Mouse (Mus musculus): ENCODE measurements around the gene Hip1. TPM values are rescaled to one million over a fixed set of nuclear protein-coding genes. Genes with fewer than 3 reads are reported as not detected.

Hip1 gene
- total RNA-seq, 1 experiment from 2014 or later, result 152 TPM

- peak; percentile 96 for ATAC-seq (replicated peaks; ENCODE audit: insufficient number of reproducible peaks, low FRiP score, low TSS enrichment, poor library complexity, severe bottlenecking)
These were observed 7.6 kb downstream of the Hip1 start for GRCm38 (mm10) chr5:135537326-135537725.

GRCm38 (mm10) chr5:135535867-135536266, 9.1 kb downstream of the Hip1 start:
- ATAC-seq (replicated peaks; ENCODE audit: insufficient number of reproducible peaks, low FRiP score, low TSS enrichment, poor library complexity, severe bottlenecking), result no peak

GRCm38 (mm10) chr5:135533431-135533830, 11.5 kb downstream of the Hip1 start:
- ATAC-seq (replicated peaks; ENCODE audit: insufficient number of reproducible peaks, low FRiP score, low TSS enrichment, poor library complexity, severe bottlenecking), result no peak

GRCm38 (mm10) chr5:135531306-135531845, 13.5 kb downstream of the Hip1 start:
- ATAC-seq (replicated peaks; ENCODE audit: insufficient number of reproducible peaks, low FRiP score, low TSS enrichment, poor library complexity, severe bottlenecking), result no peak

GRCm38 (mm10) chr5:135529964-135530363, 15.0 kb downstream of the Hip1 start:
- ATAC-seq (replicated peaks; ENCODE audit: insufficient number of reproducible peaks, low FRiP score, low TSS enrichment, poor library complexity, severe bottlenecking), result no peak

- ATAC-seq (replicated peaks; ENCODE audit: insufficient number of reproducible peaks, low FRiP score, low TSS enrichment, poor library complexity, severe bottlenecking), result no peak
These were observed 15.6 kb downstream of the Hip1 start for GRCm38 (mm10) chr5:135529310-135529709.

GRCm38 (mm10) chr5:135527986-135528385, 16.9 kb downstream of the Hip1 start:
- no peak for ATAC-seq (replicated peaks; ENCODE audit: insufficient number of reproducible peaks, low FRiP score, low TSS enrichment, poor library complexity, severe bottlenecking)

GRCm38 (mm10) chr5:135524660-135525560, 20.0 kb downstream of the Hip1 start:
- ATAC-seq (replicated peaks; ENCODE audit: insufficient number of reproducible peaks, low FRiP score, low TSS enrichment, poor library complexity, severe bottlenecking), result no peak

- no peak for ATAC-seq (replicated peaks; ENCODE audit: insufficient number of reproducible peaks, low FRiP score, low TSS enrichment, poor library complexity, severe bottlenecking)
These were observed 20.8 kb downstream of the Hip1 start for GRCm38 (mm10) chr5:135524087-135524486.

- ATAC-seq (replicated peaks; ENCODE audit: insufficient number of reproducible peaks, low FRiP score, low TSS enrichment, poor library complexity, severe bottlenecking), result no peak
These were observed 22.7 kb downstream of the Hip1 start for GRCm38 (mm10) chr5:135522111-135522722.

GRCm38 (mm10) chr5:135517348-135517883, 27.5 kb downstream of the Hip1 start:
- ATAC-seq (replicated peaks; ENCODE audit: insufficient number of reproducible peaks, low FRiP score, low TSS enrichment, poor library complexity, severe bottlenecking), result no peak

- ATAC-seq (replicated peaks; ENCODE audit: insufficient number of reproducible peaks, low FRiP score, low TSS enrichment, poor library complexity, severe bottlenecking), result no peak
These were observed 31.8 kb downstream of the Hip1 start for GRCm38 (mm10) chr5:135513131-135513530.

GRCm38 (mm10) chr5:135511105-135511504, 33.8 kb downstream of the Hip1 start:
- no peak for ATAC-seq (replicated peaks; ENCODE audit: insufficient number of reproducible peaks, low FRiP score, low TSS enrichment, poor library complexity, severe bottlenecking)

- ATAC-seq (replicated peaks; ENCODE audit: insufficient number of reproducible peaks, low FRiP score, low TSS enrichment, poor library complexity, severe bottlenecking), result no peak
These were observed 36.6 kb downstream of the Hip1 start for GRCm38 (mm10) chr5:135508284-135508683.

- no peak for ATAC-seq (replicated peaks; ENCODE audit: insufficient number of reproducible peaks, low FRiP score, low TSS enrichment, poor library complexity, severe bottlenecking)
These were observed 37.2 kb downstream of the Hip1 start for GRCm38 (mm10) chr5:135507561-135508273.

GRCm38 (mm10) chr5:135505442-135505841, 39.5 kb downstream of the Hip1 start:
- no peak for ATAC-seq (replicated peaks; ENCODE audit: insufficient number of reproducible peaks, low FRiP score, low TSS enrichment, poor library complexity, severe bottlenecking)

- no peak for ATAC-seq (replicated peaks; ENCODE audit: insufficient number of reproducible peaks, low FRiP score, low TSS enrichment, poor library complexity, severe bottlenecking)
These were observed 42.0 kb downstream of the Hip1 start for GRCm38 (mm10) chr5:135502931-135503330.

- no peak for ATAC-seq (replicated peaks; ENCODE audit: insufficient number of reproducible peaks, low FRiP score, low TSS enrichment, poor library complexity, severe bottlenecking)
These were observed 42.9 kb downstream of the Hip1 start for GRCm38 (mm10) chr5:135502027-135502426.

GRCm38 (mm10) chr5:135498914-135499313, 46.0 kb downstream of the Hip1 start:
- no peak for ATAC-seq (replicated peaks; ENCODE audit: insufficient number of reproducible peaks, low FRiP score, low TSS enrichment, poor library complexity, severe bottlenecking)
